Mouse (Mus musculus): ENCODE data around the gene Fam122a. TPM values are rescaled to one million over a fixed set of nuclear protein-coding genes. Genes with fewer than 3 reads are reported as not detected.

Gene Fam122a
- polyA plus RNA-seq, 1 experiment, result 23.1 TPM

DNA sequence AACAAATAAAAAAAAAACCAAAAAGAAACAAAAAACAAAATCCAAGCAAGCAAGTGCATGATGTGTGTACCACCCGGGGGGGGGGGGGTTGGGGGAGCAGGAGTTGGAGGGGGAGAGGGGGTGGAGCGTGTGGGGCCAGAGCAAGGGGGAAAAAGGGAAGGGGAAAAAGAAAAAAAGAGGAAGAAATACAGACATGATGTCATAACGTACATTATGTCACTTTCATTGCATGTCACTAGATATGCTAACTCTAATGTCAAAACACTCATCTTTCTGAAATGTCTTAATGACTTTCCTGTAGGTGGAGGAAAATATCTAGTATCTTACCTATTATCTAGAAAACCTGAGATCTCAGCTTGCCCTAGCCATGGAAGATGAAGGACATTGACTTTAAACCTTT is 14.1 kb downstream of the Fam122a start:
- no peak for TF ChIP-seq GATA1 (IDR thresholded peaks at IDR 0.05; ENCODE audit: low read length)

DNA sequence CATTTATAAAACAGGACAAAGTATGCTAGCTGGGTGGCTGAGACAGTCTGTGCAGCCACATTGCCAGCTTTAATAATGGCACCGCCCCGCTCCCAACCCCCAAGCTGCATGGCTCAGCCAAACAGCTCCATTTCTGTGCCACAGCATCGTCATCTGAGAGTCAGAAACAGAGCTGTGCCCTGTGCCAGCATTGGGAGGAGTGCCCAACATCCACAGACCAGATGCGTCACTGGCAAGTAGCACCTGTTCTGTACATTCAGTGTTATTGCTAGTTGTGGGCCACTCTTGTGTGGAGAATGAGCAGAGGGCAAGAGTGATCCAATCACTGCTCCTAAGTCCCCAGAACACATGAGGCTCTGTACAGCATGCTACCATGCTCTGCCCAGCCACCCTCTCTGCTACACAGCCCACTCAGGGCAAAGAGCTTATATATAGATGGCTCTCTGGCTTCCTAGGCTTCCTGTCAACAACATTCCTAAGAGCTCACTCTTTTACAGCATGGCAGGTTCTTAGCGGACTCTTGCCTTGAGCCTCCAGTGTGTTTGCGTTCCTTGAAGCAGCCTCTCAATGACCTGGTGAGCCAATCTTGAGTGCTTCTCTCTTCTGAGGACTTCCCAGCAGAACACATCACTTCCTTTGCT is 20.4 kb downstream of the Fam122a start:
- TF ChIP-seq GATA1 (IDR thresholded peaks at IDR 0.05; ENCODE audit: low read length), result no peak

DNA sequence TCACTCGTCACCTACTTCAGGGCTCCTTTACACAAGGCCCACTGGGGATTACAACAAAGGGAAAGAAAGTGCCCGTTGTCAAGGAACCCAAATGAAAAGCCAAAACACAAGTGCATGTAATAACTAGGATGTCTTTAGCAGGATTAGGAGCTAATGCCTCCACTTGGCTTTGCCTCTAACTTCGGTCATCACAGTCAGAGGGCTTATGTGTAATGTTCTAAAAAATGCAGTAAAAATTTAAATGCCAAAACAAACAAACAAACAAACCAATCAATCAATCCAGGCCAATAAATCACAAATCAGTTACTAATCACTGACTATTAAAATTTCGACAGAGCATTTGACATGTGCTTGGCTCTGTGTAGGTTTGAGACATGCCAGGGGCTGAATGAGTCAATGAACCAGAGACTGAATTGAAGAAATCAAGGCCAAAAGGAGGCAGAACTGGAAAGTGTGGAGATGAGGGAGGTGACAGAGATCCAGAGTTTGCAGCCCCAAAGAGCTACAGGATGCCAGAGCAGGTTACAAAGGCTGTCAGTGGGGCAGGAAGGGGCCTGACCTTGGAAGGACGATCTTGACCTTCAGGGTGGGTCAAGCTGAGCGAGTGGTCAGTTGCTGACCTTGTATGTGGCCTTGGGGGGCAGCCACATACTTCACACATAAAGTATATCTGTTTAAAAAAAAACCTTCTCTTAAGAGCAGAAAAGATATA is 21.8 kb downstream of the Fam122a start:
- TF ChIP-seq GATA1 (IDR thresholded peaks at IDR 0.05; ENCODE audit: low read length), result no peak

DNA sequence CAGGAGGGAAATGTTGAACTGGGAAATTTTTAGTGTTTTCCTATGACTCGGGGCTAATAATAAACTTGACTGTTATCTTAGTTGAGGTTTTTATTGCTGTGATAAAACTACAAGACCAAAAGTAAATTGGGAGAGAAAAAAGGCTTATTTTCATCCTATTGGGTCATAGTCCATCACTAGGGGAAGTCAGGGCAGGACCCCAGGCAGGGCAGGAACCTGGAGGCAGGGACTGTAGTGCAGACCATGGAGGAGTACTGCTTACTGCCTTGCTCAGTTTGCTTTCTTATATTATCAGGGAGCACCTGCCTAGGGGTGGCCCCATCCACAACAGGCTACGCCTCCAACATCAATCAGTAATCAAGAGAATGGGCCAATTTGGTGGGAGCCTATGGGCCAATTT is 22.7 kb downstream of the Fam122a start:
- no peak for TF ChIP-seq GATA1 (IDR thresholded peaks at IDR 0.05; ENCODE audit: low read length)

DNA sequence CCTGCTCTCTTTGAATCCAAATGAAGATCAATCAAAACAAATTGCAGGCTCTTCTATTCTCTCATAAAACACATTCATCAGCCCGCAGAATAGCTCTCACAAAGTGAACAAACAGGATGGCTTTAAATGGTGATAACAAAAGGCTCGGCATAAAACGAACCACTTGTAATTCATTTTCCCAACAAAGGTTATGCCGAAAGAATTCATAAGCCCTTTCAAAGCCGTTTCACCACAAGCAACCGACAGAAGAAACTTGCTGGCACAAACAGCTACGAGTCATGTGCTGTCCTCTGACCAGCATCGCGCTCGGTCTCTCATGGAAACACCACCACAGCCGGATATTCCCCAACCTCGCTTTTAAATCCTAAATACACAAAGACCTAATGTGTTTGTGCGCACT is 23.8 kb downstream of the Fam122a start:
- no peak for TF ChIP-seq GATA1 (IDR thresholded peaks at IDR 0.05; ENCODE audit: low read length)

DNA sequence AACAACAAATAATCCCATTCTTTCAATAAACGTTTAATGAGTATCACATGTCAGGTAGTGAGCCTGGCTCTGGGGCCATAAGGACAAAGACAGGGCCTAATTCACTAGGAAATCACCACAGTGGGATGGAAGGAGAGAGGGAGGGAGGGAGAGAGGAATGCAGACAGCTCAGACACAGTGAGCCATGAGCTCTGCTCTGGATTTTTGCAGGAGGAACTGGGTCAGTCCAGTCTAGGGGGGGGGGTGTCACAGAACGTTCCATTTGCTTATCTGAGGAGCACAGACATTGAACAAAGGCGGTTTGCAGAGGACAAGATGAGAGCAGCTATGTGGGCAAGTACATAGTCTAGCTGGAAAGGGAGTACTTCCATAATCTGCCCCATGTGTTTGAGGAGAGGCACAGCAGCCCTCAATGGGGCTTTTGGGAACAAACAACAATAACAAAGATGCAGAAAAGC is 24.7 kb downstream of the Fam122a start:
- no peak for TF ChIP-seq GATA1 (IDR thresholded peaks at IDR 0.05; ENCODE audit: low read length)

DNA sequence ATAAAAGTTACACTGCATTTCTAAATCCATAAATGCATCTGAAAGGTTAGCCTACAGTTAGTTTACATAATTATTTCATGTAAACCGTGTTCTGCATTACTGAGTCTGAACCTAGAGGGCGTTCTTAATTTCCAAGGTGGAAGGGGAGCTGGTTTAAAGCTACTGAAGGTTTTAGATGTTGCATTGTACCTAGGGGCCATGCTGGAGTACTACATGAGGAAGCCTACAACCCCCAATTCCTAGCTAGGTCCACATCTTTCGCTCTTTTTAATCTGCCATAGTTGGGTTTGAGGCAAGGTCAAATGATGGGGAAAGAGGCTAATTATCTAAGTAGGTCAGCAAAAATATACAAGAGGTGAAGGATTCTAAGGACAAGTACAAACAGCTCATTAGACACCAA is 25.5 kb downstream of the Fam122a start:
- no peak for TF ChIP-seq GATA1 (IDR thresholded peaks at IDR 0.05; ENCODE audit: low read length)

DNA sequence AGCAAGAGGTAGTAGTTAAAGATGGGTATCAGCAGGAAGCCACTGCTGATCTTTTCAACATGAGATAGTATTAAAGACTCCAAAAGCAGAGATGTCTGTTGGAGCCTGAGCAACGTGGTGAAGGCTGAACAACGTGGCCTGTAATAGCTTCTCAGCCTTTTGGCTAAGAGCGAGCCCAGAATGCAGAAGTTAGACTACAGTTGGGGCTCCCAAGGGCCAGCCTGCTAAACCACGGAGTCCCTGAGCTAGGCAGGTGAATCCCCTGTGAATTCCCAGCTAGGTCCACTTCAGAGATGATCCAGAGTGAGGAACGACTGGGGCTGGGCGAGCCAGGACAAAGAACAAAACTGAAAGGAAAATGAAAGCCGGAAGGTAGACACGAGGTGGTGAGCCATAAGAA is 26.4 kb downstream of the Fam122a start:
- TF ChIP-seq GATA1 (IDR thresholded peaks at IDR 0.05; ENCODE audit: low read length), result no peak

DNA sequence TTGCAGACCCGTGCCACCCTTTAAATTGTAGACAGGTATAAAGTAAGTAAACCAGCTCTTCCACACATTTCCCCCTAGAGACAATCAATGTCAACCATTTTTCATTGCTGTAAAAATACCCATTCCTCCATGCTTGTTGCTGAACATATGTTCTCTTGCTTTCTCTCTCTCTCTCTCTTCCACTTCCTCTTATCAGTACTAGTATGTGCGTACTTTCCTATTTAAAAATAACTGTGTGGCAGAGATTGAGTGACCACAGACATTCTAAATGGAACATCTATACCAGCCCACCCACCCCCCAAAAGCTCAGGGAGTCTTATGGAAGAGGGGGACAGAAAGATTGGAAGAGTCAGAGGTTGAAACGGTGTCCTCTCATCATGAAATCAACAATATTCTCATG is 32.8 kb downstream of the Fam122a start:
- TF ChIP-seq GATA1 (IDR thresholded peaks at IDR 0.05; ENCODE audit: low read length), result no peak

DNA sequence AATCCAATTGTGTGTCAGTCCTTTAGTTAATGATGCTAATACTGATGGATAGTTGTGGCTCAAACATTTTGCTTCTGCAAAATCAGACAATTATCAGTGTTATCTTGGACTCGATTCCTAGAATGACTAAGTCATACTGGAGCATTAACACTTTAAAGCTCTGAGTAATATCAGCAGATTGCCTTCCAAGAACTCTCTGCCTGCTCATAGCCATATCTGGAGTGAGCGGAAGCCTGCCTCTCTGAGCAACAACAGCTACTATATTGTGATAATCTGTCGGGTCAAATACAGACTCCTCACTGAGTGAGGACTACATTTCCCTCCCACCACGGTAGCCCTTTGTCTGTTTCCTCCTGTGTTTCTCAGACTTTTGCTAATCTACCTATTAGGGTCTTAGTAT is 37.4 kb downstream of the Fam122a start:
- TF ChIP-seq GATA1 (IDR thresholded peaks at IDR 0.05; ENCODE audit: low read length), result peak; percentile 84

DNA sequence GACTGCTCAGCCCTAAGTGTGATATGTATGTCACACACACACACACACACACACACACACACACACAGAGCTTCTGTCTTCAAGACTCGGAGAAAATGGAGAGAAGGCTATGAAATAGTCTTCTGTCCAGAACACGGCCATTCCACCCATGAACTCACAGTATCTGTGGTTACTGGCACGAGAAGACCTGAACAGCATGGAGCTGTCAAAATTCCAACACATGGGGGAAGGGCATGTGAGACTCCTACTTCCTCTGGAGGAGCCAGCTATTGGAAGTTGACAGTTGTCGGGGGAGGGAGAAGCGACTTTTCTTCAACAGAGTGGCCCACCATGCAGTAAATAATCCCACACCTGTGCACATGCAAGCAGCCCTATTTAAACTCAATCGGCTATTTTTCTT is 42.9 kb downstream of the Fam122a start:
- no peak for TF ChIP-seq GATA1 (IDR thresholded peaks at IDR 0.05; ENCODE audit: low read length)

DNA sequence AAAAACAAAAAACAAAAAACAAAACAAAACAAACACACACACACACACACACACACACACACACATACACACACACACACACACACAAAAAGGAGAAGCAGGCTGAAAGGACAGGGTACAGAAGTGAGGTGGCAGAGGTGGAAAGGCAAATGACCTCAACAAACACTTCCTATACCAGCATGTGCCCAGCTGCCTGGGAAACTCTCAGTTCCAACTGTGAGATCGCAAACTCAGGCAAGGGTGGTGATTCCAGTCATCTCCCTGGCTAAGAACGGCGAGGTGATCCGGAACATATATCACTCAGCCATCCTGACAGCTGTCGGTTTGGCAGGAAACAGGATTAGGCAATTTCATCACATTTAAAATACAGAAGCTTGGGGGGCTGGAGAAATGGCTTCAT is 44.7 kb downstream of the Fam122a start:
- TF ChIP-seq GATA1 (IDR thresholded peaks at IDR 0.05; ENCODE audit: low read length), result no peak

DNA sequence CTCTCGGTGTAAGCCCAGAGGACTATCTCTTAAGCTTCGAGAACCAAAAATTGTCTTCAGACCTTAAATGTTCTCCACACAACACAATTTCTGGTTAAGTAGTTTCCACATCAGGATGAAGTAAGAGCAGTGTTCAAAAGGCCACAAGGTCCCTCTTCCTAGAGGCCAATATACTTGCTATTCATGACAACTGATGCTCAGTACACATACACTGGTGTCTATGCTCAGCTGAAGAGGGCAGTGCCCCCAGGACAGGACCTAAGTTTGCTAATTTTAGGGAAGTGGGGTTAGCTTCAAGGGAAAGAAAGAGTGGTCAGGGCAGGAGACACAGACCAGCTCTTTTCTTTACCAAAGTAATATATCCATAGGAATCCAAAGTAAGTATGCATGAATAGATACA is 45.8 kb downstream of the Fam122a start:
- no peak for TF ChIP-seq GATA1 (IDR thresholded peaks at IDR 0.05; ENCODE audit: low read length)

DNA sequence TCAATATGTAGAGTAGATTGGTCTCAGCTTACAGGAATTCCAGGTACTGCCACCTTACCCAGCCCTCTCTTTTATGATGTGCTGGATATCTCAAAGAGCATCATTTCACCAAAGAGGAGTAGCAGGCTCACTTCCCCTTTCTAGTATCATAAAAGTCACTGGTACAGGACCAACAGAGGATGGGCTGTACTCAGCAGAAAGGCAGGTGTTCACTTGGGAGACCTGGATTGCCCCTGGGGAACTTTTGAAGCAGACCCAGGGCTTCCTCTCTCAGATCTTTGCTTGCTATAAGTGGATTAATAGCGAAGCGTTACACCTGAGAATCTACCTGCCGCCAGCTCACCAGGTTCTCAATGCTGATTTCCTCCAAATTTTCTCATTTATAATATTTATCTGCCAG is 49.1 kb downstream of the Fam122a start:
- no peak for TF ChIP-seq GATA1 (IDR thresholded peaks at IDR 0.05; ENCODE audit: low read length)

DNA sequence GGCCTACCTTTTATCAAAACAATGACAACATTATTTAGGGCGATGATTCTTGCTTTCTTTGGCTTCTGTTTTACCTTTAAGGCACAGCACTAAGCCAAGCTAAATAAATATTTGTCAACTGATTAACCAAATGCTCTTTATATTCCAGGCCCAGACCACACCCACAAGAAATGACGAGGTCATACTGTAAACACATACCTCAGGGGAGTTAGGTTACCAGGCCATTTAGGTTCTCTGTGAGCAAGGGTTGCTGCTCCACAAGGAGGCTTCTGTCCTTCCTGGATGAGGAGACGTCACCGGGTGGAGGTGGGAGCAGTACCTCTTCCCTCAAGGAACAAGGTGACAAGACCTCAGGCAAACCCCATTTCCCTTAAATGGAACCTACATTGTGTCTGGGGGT is 49.9 kb downstream of the Fam122a start:
- no peak for TF ChIP-seq GATA1 (IDR thresholded peaks at IDR 0.05; ENCODE audit: low read length)

DNA sequence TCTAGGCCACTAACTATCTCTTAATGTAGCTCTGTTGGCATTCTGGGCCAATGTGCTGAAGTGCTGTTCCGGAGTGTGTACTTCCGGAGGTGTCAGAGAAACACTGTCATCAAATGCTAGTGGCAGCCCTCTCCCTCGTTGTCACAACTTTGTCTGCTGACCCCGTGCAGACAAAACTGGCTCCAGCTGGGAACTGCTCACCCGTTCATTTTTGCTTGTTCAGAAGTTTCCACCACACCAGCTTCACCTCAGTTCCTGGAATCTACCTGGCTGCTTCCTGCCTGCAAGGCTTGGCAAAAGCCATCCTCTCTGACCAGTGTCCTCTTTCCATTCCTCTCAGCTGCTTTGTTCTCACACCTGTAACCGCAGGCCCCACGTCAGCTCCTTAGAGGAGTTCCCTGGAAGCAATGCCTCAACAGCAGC is 50.4 kb downstream of the Fam122a start:
- TF ChIP-seq GATA1 (IDR thresholded peaks at IDR 0.05; ENCODE audit: low read length), result no peak

Other genes with a start within 250 kb of the Fam122a start
- gene Fxn, start 196.8 kb downstream of the Fam122a start, polyA plus RNA-seq (2012), result 169 and 231 TPM in 2 replicates
- 10.2 and 10.6 TPM in 2 replicates for gene Pip5k1b, start 78.5 kb upstream of the Fam122a start, polyA plus RNA-seq (2012)
- not detected in 2 replicates for gene Tmem252, start 196.7 kb upstream of the Fam122a start, polyA plus RNA-seq (2012)